Mouse (Mus musculus) G1E (cell line): ENCODE measurements around the gene Art3. TPM values are rescaled to one million over a fixed set of nuclear protein-coding genes. Genes with fewer than 3 reads are reported as not detected.

Experiments
- ATAC-seq: 2 replicates; pipeline ENCODE4 v1.8.0; 2016; ENCODE audit warnings: mild to moderate bottlenecking; ENCODE audit not compliant: insufficient number of reproducible peaks, poor library complexity, low FRiP score, severe bottlenecking; ENCODE audit errors: extremely low read depth
- DNase-seq: peaks from one replicate; pipeline ENCODE4 v3.0.0; 2012; ENCODE audit warnings: low spot score
- H3K27me3 ChIP-seq: 2 replicates; pipeline ENCODE4 v1.6.1; 2012; ENCODE audit warnings: mild to moderate bottlenecking, low read length, inconsistent platforms; ENCODE audit not compliant: insufficient read depth
- H3K36me3 ChIP-seq: replicated peaks from 2 replicates; pipeline ENCODE3; 2012; ENCODE audit warnings: mild to moderate bottlenecking, inconsistent platforms
- H3K4me1 ChIP-seq: 2 replicates; pipeline ENCODE4 v1.6.1; 2012; ENCODE audit warnings: low read depth, low read length, inconsistent platforms, mixed read lengths; ENCODE audit not compliant: insufficient read depth
- H3K4me3 ChIP-seq: 2 replicates; pipeline ENCODE4 v1.5.1; 2012; ENCODE audit warnings: low read depth, mild to moderate bottlenecking, inconsistent platforms, low read length, moderate library complexity, mixed read lengths
- H3K9me3 ChIP-seq: replicated peaks from 2 replicates; pipeline ENCODE4 v1.6.1; 2012; ENCODE audit warnings: inconsistent platforms
- CTCF ChIP-seq: IDR thresholded peaks from 2 replicates; pipeline ENCODE4 v1.5.1; 2012; ENCODE audit warnings: low read depth, low read length, inconsistent platforms, mixed read lengths
- GATA1 ChIP-seq: IDR thresholded peaks from 2 replicates; pipeline ENCODE4 v1.6.1; 2012; ENCODE audit warnings: borderline replicate concordance, low read length, inconsistent platforms, mixed read lengths
- GATA2 ChIP-seq: IDR thresholded peaks from 2 replicates; pipeline ENCODE4 v1.6.1; 2012; ENCODE audit warnings: low read depth, low read length, inconsistent platforms, borderline replicate concordance
- POLR2AphosphoS5 ChIP-seq: IDR thresholded peaks from 2 replicates; pipeline ENCODE4 v1.6.1; 2012; ENCODE audit warnings: low read depth, low read length, inconsistent platforms; ENCODE audit not compliant: insufficient replicate concordance
- TAL1 ChIP-seq: conservative IDR thresholded peaks from 2 replicates; pipeline ENCODE4 v1.6.1; 2012; ENCODE audit warnings: low read depth, low read length, inconsistent platforms, mixed read lengths
- polyA plus RNA-seq: library from polyadenylated mRNA; stranded (reverse); fragments of >175 nt; gene quantifications from 2 replicates; pipeline ENCODE4 v1.2.3, GENCODE M21; 2012
- total RNA-seq, 2 experiments: library from RNA; stranded (forward) in 1 of 2; stranded (reverse) in 1 of 2; fragments of 200-1000 nt in 1 of 2; fragments of >200 nt in 1 of 2; fragmentation: Nextera tagmentation in 1 of 2; gene quantifications; 2 replicates each; pipeline ENCODE4 v1.2.3; 2014 to 2017

Gene Art3
- total and polyA plus RNA-seq, 3 experiments = 0.22 TPM; not detected in 2

- DNase-seq (no peak), ATAC-seq (no peak)
- H3K27me3 ChIP-seq = peaks cover 57% of the 10 kb centered on the region
- H3K4me1 ChIP-seq = no peaks in the 10 kb centered on the region
- TF ChIP-seq CTCF (no peak), TAL1 (no peak), GATA2 (no peak), GATA1 (no peak), POLR2AphosphoS5 (no peak)
- H3K36me3 ChIP-seq = no peaks in the 10 kb centered on the region
- no peaks in the 10 kb centered on the region for H3K9me3 ChIP-seq
- no peak overlapping the region for H3K4me3 ChIP-seq
Measured at GRCm38 (mm10) chr5:92368392-92368791, 36.8 kb downstream of the Art3 start.

GRCm38 (mm10) chr5:92369151-92369994, 37.7 kb downstream of the Art3 start:
- Histone ChIP-seq H3K9me3 (no peaks in the 10 kb centered on the region), H3K27me3 (peaks cover 57% of the 10 kb centered on the region), H3K4me1 (no peaks in the 10 kb centered on the region), H3K4me3 (no peak overlapping the region), H3K36me3 (no peaks in the 10 kb centered on the region)
- ATAC-seq (no peak), DNase-seq (no peak)
- TF ChIP-seq POLR2AphosphoS5 (no peak), GATA1 (no peak), GATA2 (no peak), TAL1 (no peak), CTCF (no peak)

- no peak for ATAC-seq
- H3K4me1 ChIP-seq = peaks cover 3% of the 10 kb centered on the region
Measured at GRCm38 (mm10) chr5:92370392-92370791, 38.8 kb downstream of the Art3 start.

GRCm38 (mm10) chr5:92370891-92371290, 39.3 kb downstream of the Art3 start:
- Histone ChIP-seq H3K36me3 (no peaks in the 10 kb centered on the region), H3K4me3 (no peak overlapping the region), H3K9me3 (no peaks in the 10 kb centered on the region), H3K27me3 (peaks cover 55% of the 10 kb centered on the region), H3K4me1 (peaks cover 8% of the 10 kb centered on the region)
- TF ChIP-seq TAL1 (no peak), GATA2 (no peak), POLR2AphosphoS5 (no peak), GATA1 (no peak), CTCF (no peak)
- no peak for ATAC-seq
- DNase-seq = no peak

More at GRCm38 (mm10) chr5:92370392-92370791, 38.8 kb downstream of the Art3 start:
- Histone ChIP-seq H3K36me3 (no peaks in the 10 kb centered on the region), H3K27me3 (peaks cover 55% of the 10 kb centered on the region), H3K4me3 (no peak overlapping the region), H3K9me3 (no peaks in the 10 kb centered on the region)
- TF ChIP-seq TAL1 = no peak
- TF ChIP-seq GATA1 = no peak
- no peak for TF ChIP-seq GATA2
- DNase-seq = no peak

- TF ChIP-seq POLR2AphosphoS5 = no peak
- TF ChIP-seq TAL1 = no peak
- no peak for TF ChIP-seq GATA2
- TF ChIP-seq CTCF = no peak
- Histone ChIP-seq H3K4me1 (peaks cover 8% of the 10 kb centered on the region), H3K4me3 (no peak overlapping the region), H3K27me3 (peaks cover 54% of the 10 kb centered on the region), H3K9me3 (no peaks in the 10 kb centered on the region), H3K36me3 (no peaks in the 10 kb centered on the region)
- ATAC-seq (no peak), DNase-seq (no peak)
Measured at GRCm38 (mm10) chr5:92371361-92371976, 39.8 kb downstream of the Art3 start.

GRCm38 (mm10) chr5:92372605-92373004, 41.0 kb downstream of the Art3 start:
- Histone ChIP-seq H3K4me1 (peaks cover 8% of the 10 kb centered on the region), H3K4me3 (no peak overlapping the region), H3K9me3 (no peaks in the 10 kb centered on the region), H3K36me3 (no peaks in the 10 kb centered on the region), H3K27me3 (peaks cover 56% of the 10 kb centered on the region)
- ATAC-seq = no peak
- no peak for DNase-seq
- TF ChIP-seq POLR2AphosphoS5 (no peak), GATA2 (no peak), CTCF (no peak), GATA1 (no peak), TAL1 (no peak)
